Mouse (Mus musculus) midbrain, embryonic 11.5 days (tissue): ENCODE data around the gene Rbfox1. TPM values are rescaled to one million over a fixed set of nuclear protein-coding genes. Genes with fewer than 3 reads are reported as not detected.

ENCODE experiments used
- ATAC-seq: fragments of 200-750 bp; cut with Nextera tagmentation; 2 replicates; pipeline ENCODE4 v1.8.0; 2017; ENCODE audit warnings: moderate TSS enrichment, moderate library complexity; ENCODE audit not compliant: low FRiP score
- DNase-seq: peaks from one replicate; pipeline ENCODE4 v3.0.0; 2015; ENCODE audit warnings: low spot score; ENCODE audit errors: missing footprints
- H3K27ac ChIP-seq: fragments of 300-500 bp; sonication (generic); 2 replicates; pipeline ENCODE4 v1.5.1; 2014; ENCODE audit warnings: low read depth, low read length
- H3K27me3 ChIP-seq: fragments of 300-500 bp; sonication (generic); 2 replicates; pipeline ENCODE4 v1.6.1; 2014; ENCODE audit warnings: mild to moderate bottlenecking, low read length, moderate library complexity, mixed read lengths; ENCODE audit not compliant: control insufficient read depth, insufficient read depth
- H3K36me3 ChIP-seq: fragments of 300-500 bp; sonication (generic); 2 replicates; pipeline ENCODE4 v1.6.1; 2014; ENCODE audit warnings: mild to moderate bottlenecking, low read length, moderate library complexity, mixed read lengths; ENCODE audit not compliant: control insufficient read depth, insufficient read depth
- H3K4me1 ChIP-seq: fragments of 300-500 bp; sonication (generic); 2 replicates; pipeline ENCODE4 v1.6.1; 2014; ENCODE audit warnings: low read length; ENCODE audit not compliant: control insufficient read depth, insufficient read depth
- H3K4me2 ChIP-seq: fragments of 300-500 bp; sonication (generic); 2 replicates; pipeline ENCODE4 v1.6.1; 2014; ENCODE audit warnings: mild to moderate bottlenecking, moderate library complexity
- H3K4me3 ChIP-seq: fragments of 300-500 bp; sonication (generic); 2 replicates; pipeline ENCODE4 v1.5.1; 2014; ENCODE audit warnings: low read depth, low read length
- H3K9ac ChIP-seq: fragments of 300-500 bp; sonication (generic); 2 replicates; pipeline ENCODE4 v1.6.1; 2014; ENCODE audit warnings: low read length
- H3K9me3 ChIP-seq: fragments of 300-500 bp; sonication (generic); 2 replicates; pipeline ENCODE4 v1.6.1; 2016; ENCODE audit warnings: low read length; ENCODE audit not compliant: control insufficient read depth
- WGBS: fragments of 180-500 bp; shearing (Covaris S2); extraction: QIAGEN DNeasy Blood & Tissue Kit; methylation state at CpG from one replicate; pipeline ENCODE4 v1.1.7; 2014; 5-methylcytosine and 5-hydroxymethylcytosine counted together
- polyA plus RNA-seq: library from polyadenylated mRNA; unstranded; fragments of >200 nt; fragmentation: Nextera tagmentation; extraction: Ambion mirVana; gene quantifications from 2 replicates; pipeline ENCODE4 v1.2.1, GENCODE M21; 2014

The Rbfox1 gene
- polyA plus RNA-seq, 1 experiment from 2014 or later = 6.1 TPM

GRCm38 (mm10) chr16:6732646-6733045 lies 847.5 kb downstream of the Rbfox1 start:
- ATAC-seq (no peak), DNase-seq (no peak)
- Histone ChIP-seq H3K4me2 (no peak overlapping the region), H3K27me3 (no peaks in the 10 kb centered on the region), H3K4me1 (no peaks in the 10 kb centered on the region), H3K9me3 (no peaks in the 10 kb centered on the region), H3K27ac (no peak overlapping the region), H3K9ac (no peak overlapping the region), H3K4me3 (no peak overlapping the region), H3K36me3 (no peaks in the 10 kb centered on the region)
- 86% methylated on average over 4 of the region's 4 CpGs for WGBS

GRCm38 (mm10) chr16:6733427-6733826 lies 848.3 kb downstream of the Rbfox1 start:
- H3K27me3 ChIP-seq = no peaks in the 10 kb centered on the region
- H3K4me2 ChIP-seq = no peak overlapping the region
- ATAC-seq (no peak), DNase-seq (no peak)
- H3K4me1 ChIP-seq = no peaks in the 10 kb centered on the region
- H3K36me3 ChIP-seq = no peaks in the 10 kb centered on the region
- H3K9ac ChIP-seq = no peak overlapping the region
- H3K27ac ChIP-seq = no peak overlapping the region
- 91% methylated on average over 3 of the region's 3 CpGs for WGBS
- no peak overlapping the region for H3K4me3 ChIP-seq
- no peaks in the 10 kb centered on the region for H3K9me3 ChIP-seq

- no peaks in the 10 kb centered on the region for H3K4me1 ChIP-seq
- no peak overlapping the region for H3K4me2 ChIP-seq
- DNase-seq (no peak), ATAC-seq (no peak)
- H3K4me3 ChIP-seq = no peak overlapping the region
- H3K9me3 ChIP-seq = no peaks in the 10 kb centered on the region
- no peak overlapping the region for H3K27ac ChIP-seq
- H3K27me3 ChIP-seq = no peaks in the 10 kb centered on the region
- WGBS = 87% methylated on average over 2 of the region's 2 CpGs
- H3K9ac ChIP-seq = no peak overlapping the region
- H3K36me3 ChIP-seq = no peaks in the 10 kb centered on the region
Measured at GRCm38 (mm10) chr16:6736566-6736965, 851.4 kb downstream of the Rbfox1 start.

GRCm38 (mm10) chr16:6736998-6737397 lies 851.8 kb downstream of the Rbfox1 start:
- H3K36me3 ChIP-seq = no peaks in the 10 kb centered on the region
- no peak overlapping the region for H3K4me2 ChIP-seq
- H3K9me3 ChIP-seq = no peaks in the 10 kb centered on the region
- 94% methylated on average over 3 of the region's 3 CpGs for WGBS
- H3K27me3 ChIP-seq = no peaks in the 10 kb centered on the region
- ATAC-seq (no peak), DNase-seq (no peak)
- H3K4me3 ChIP-seq = no peak overlapping the region
- H3K27ac ChIP-seq = no peak overlapping the region
- H3K4me1 ChIP-seq = no peaks in the 10 kb centered on the region
- H3K9ac ChIP-seq = no peak overlapping the region

- H3K4me2 ChIP-seq = no peak overlapping the region
- WGBS = 90% methylated on average over 2 of the region's 2 CpGs
- no peak for ATAC-seq
- no peak overlapping the region for H3K9ac ChIP-seq
- no peak for DNase-seq
- H3K36me3 ChIP-seq = no peaks in the 10 kb centered on the region
- H3K4me3 ChIP-seq = no peak overlapping the region
- H3K27ac ChIP-seq = no peak overlapping the region
- H3K4me1 ChIP-seq = no peaks in the 10 kb centered on the region
- H3K9me3 ChIP-seq = no peaks in the 10 kb centered on the region
- H3K27me3 ChIP-seq = no peaks in the 10 kb centered on the region
Measured at GRCm38 (mm10) chr16:6746116-6746515, 861.0 kb downstream of the Rbfox1 start.

GRCm38 (mm10) chr16:6750491-6750890 lies 865.3 kb downstream of the Rbfox1 start:
- H3K27me3 ChIP-seq = no peaks in the 10 kb centered on the region
- DNase-seq (no peak), ATAC-seq (no peak)
- no peak overlapping the region for H3K9ac ChIP-seq
- no peaks in the 10 kb centered on the region for H3K4me1 ChIP-seq
- H3K36me3 ChIP-seq = no peaks in the 10 kb centered on the region
- no peak overlapping the region for H3K27ac ChIP-seq
- H3K4me2 ChIP-seq = no peak overlapping the region
- WGBS = 59% methylated on average over 2 of the region's 2 CpGs
- H3K9me3 ChIP-seq = no peaks in the 10 kb centered on the region
- no peak overlapping the region for H3K4me3 ChIP-seq

- ATAC-seq = no peak
- DNase-seq = no peak
Measured at GRCm38 (mm10) chr16:6754847-6755246, 869.7 kb downstream of the Rbfox1 start.

GRCm38 (mm10) chr16:6769495-6770237 lies 884.5 kb downstream of the Rbfox1 start:
- no peak overlapping the region for H3K4me3 ChIP-seq
- WGBS = 89% methylated on average over 14 of the region's 14 CpGs
- H3K9me3 ChIP-seq = no peaks in the 10 kb centered on the region
- no peak for ATAC-seq
- H3K27me3 ChIP-seq = no peaks in the 10 kb centered on the region
- no peak overlapping the region for H3K9ac ChIP-seq
- H3K4me2 ChIP-seq = no peak overlapping the region
- no peaks in the 10 kb centered on the region for H3K36me3 ChIP-seq
- H3K27ac ChIP-seq = no peak overlapping the region
- no peaks in the 10 kb centered on the region for H3K4me1 ChIP-seq
- no peak for DNase-seq

More at GRCm38 (mm10) chr16:6754847-6755246, 869.7 kb downstream of the Rbfox1 start:
- H3K4me3 ChIP-seq = no peak overlapping the region
- 72% methylated on average over 3 of the region's 3 CpGs for WGBS
- H3K27ac ChIP-seq = no peak overlapping the region
- no peaks in the 10 kb centered on the region for H3K36me3 ChIP-seq
- no peaks in the 10 kb centered on the region for H3K9me3 ChIP-seq
- H3K9ac ChIP-seq = no peak overlapping the region
- H3K27me3 ChIP-seq = no peaks in the 10 kb centered on the region
- no peaks in the 10 kb centered on the region for H3K4me1 ChIP-seq
- no peak overlapping the region for H3K4me2 ChIP-seq

GRCm38 (mm10) chr16:6777506-6778185 lies 892.5 kb downstream of the Rbfox1 start:
- Histone ChIP-seq H3K36me3 (no peaks in the 10 kb centered on the region), H3K4me3 (no peak overlapping the region), H3K9ac (no peak overlapping the region), H3K27ac (no peak overlapping the region), H3K4me2 (no peak overlapping the region), H3K9me3 (no peaks in the 10 kb centered on the region), H3K4me1 (no peaks in the 10 kb centered on the region), H3K27me3 (no peaks in the 10 kb centered on the region)
- ATAC-seq = no peak
- 84% methylated on average over 6 of the region's 6 CpGs for WGBS
- no peak for DNase-seq
